Mouse (Mus musculus): ENCODE data around the gene Rpap1. TPM values are rescaled to one million over a fixed set of nuclear protein-coding genes. Genes with fewer than 3 reads are reported as not detected.
"Not testable (repeated sequence)": the region's sequence is repeated elsewhere in the genome, so short reads cannot be mapped to it uniquely, and the experiment has no call there.

Gene Rpap1
- polyA plus RNA-seq, 1 experiment from 2014 or later, result 26.7 TPM

- H3K4me3 ChIP-seq (replicated peaks; ENCODE audit: low read length), result no peak overlapping the region
- H3K9ac ChIP-seq (ENCODE audit: low read length), result no peak overlapping the region
- no peak overlapping the region for H3K4me2 ChIP-seq (ENCODE audit: low read depth, low read length)
- no peaks in the 10 kb centered on the region for H3K9me3 ChIP-seq (replicated peaks; ENCODE audit: control insufficient read depth, low read length)
- no peaks in the 10 kb centered on the region for H3K27me3 ChIP-seq (ENCODE audit: control insufficient read depth, insufficient read depth, low read length)
- peaks cover 32% of the 10 kb centered on the region for H3K36me3 ChIP-seq (ENCODE audit: control insufficient read depth, insufficient read depth, low read length)
- 76% methylated on average over 4 of the region's 4 CpGs for WGBS
- ATAC-seq (ENCODE audit: insufficient read depth, low FRiP score), result no peak
- no peak overlapping the region for H3K27ac ChIP-seq (ENCODE audit: low read length)
- no peaks in the 10 kb centered on the region for H3K4me1 ChIP-seq (ENCODE audit: control insufficient read depth, insufficient read depth, low read length)
Measured at GRCm38 (mm10) chr2:119730735-119731134, 56.6 kb downstream of the Rpap1 start.

GRCm38 (mm10) chr2:119727762-119728416 is 59.4 kb downstream of the Rpap1 start:
- H3K27ac ChIP-seq (ENCODE audit: low read length), result no peak overlapping the region
- no peak for ATAC-seq (ENCODE audit: insufficient read depth, low FRiP score)
- peaks cover 32% of the 10 kb centered on the region for H3K36me3 ChIP-seq (ENCODE audit: control insufficient read depth, insufficient read depth, low read length)
- WGBS, result 87% methylated on average over 3 of the region's 3 CpGs
- no peak overlapping the region for H3K4me2 ChIP-seq (ENCODE audit: low read depth, low read length)
- H3K9me3 ChIP-seq (replicated peaks; ENCODE audit: control insufficient read depth, low read length), result no peaks in the 10 kb centered on the region
- H3K4me3 ChIP-seq (replicated peaks; ENCODE audit: low read length), result no peak overlapping the region
- H3K9ac ChIP-seq (ENCODE audit: low read length), result no peak overlapping the region
- no peaks in the 10 kb centered on the region for H3K27me3 ChIP-seq (ENCODE audit: control insufficient read depth, insufficient read depth, low read length)
- H3K4me1 ChIP-seq (ENCODE audit: control insufficient read depth, insufficient read depth, low read length), result no peaks in the 10 kb centered on the region

GRCm38 (mm10) chr2:119721070-119721469 is 66.3 kb downstream of the Rpap1 start:
- 95% methylated on average over 8 of the region's 8 CpGs for WGBS
- H3K36me3 ChIP-seq (ENCODE audit: control insufficient read depth, insufficient read depth, low read length), result peaks cover 24% of the 10 kb centered on the region; the same call in 1 of the 2 replicates
- H3K9me3 ChIP-seq (replicated peaks; ENCODE audit: control insufficient read depth, low read length), result no peaks in the 10 kb centered on the region
- H3K4me3 ChIP-seq (replicated peaks; ENCODE audit: low read length), result no peak overlapping the region
- H3K4me2 ChIP-seq (ENCODE audit: low read depth, low read length), result no peak overlapping the region
- no peaks in the 10 kb centered on the region for H3K4me1 ChIP-seq (ENCODE audit: control insufficient read depth, insufficient read depth, low read length)
- H3K27ac ChIP-seq (ENCODE audit: low read length), result no peak overlapping the region
- H3K9ac ChIP-seq (ENCODE audit: low read length), result no peak overlapping the region
- H3K27me3 ChIP-seq (ENCODE audit: control insufficient read depth, insufficient read depth, low read length), result no peaks in the 10 kb centered on the region
- ATAC-seq (ENCODE audit: insufficient read depth, low FRiP score), result no peak

- not testable (repeated sequence) for H3K4me2 ChIP-seq (ENCODE audit: low read depth, low read length); H3K36me3 ChIP-seq (ENCODE audit: control insufficient read depth, insufficient read depth, low read length); H3K9me3 ChIP-seq (replicated peaks; ENCODE audit: control insufficient read depth, low read length); H3K4me1 ChIP-seq (ENCODE audit: control insufficient read depth, insufficient read depth, low read length); H3K27me3 ChIP-seq (ENCODE audit: control insufficient read depth, insufficient read depth, low read length); H3K27ac ChIP-seq (ENCODE audit: low read length); H3K9ac ChIP-seq (ENCODE audit: low read length); H3K4me3 ChIP-seq (replicated peaks; ENCODE audit: low read length); ATAC-seq (ENCODE audit: insufficient read depth, low FRiP score)
- 91% methylated on average over 2 of the region's 2 CpGs for WGBS
Measured at GRCm38 (mm10) chr2:119715868-119716267, 71.5 kb downstream of the Rpap1 start.

Other genes starting within 250 kb of the Rpap1 start
- gene Exd1, start 239.9 kb downstream of the Rpap1 start, polyA plus RNA-seq (2015; fragmentation: Nextera tagmentation; extraction: Ambion mirVana), result 0.18 and 0.24 TPM in 2 replicates
- 92.4 and 110 TPM in 2 replicates for gene Chp1, start 239.8 kb downstream of the Rpap1 start, polyA plus RNA-seq (2015; fragmentation: Nextera tagmentation; extraction: Ambion mirVana)
- gene Nusap1, start 169.2 kb downstream of the Rpap1 start, polyA plus RNA-seq (2015; fragmentation: Nextera tagmentation; extraction: Ambion mirVana), result 62.7 and 65.4 TPM in 2 replicates
- gene Oip5, start 169.1 kb downstream of the Rpap1 start, polyA plus RNA-seq (2015; fragmentation: Nextera tagmentation; extraction: Ambion mirVana), result 22.3 and 24.9 TPM in 2 replicates
- gene Ndufaf1, start 124.7 kb downstream of the Rpap1 start, polyA plus RNA-seq (2015; fragmentation: Nextera tagmentation; extraction: Ambion mirVana), result 41.1 and 48.1 TPM in 2 replicates
- 30.3 and 36.8 TPM in 2 replicates for gene Rtf1, start 112.5 kb downstream of the Rpap1 start, polyA plus RNA-seq (2015; fragmentation: Nextera tagmentation; extraction: Ambion mirVana)
- gene Itpka, start 45.2 kb downstream of the Rpap1 start, polyA plus RNA-seq (2015; fragmentation: Nextera tagmentation; extraction: Ambion mirVana), result 7.5 and 7.6 TPM in 2 replicates
- 1.7 and 2.1 TPM in 2 replicates for gene Ltk, start 27.1 kb downstream of the Rpap1 start, polyA plus RNA-seq (2015; fragmentation: Nextera tagmentation; extraction: Ambion mirVana)
- 26.7 and 31.1 TPM in 2 replicates for gene Tyro3, start 10.2 kb upstream of the Rpap1 start, polyA plus RNA-seq (2015; fragmentation: Nextera tagmentation; extraction: Ambion mirVana)
- gene Mga, start 109.7 kb upstream of the Rpap1 start, polyA plus RNA-seq (2015; fragmentation: Nextera tagmentation; extraction: Ambion mirVana), result 24.3 and 27.3 TPM in 2 replicates
- 2.6 and 3.4 TPM in 2 replicates for gene Mapkbp1, start 185.2 kb upstream of the Rpap1 start, polyA plus RNA-seq (2015; fragmentation: Nextera tagmentation; extraction: Ambion mirVana)
- gene Jmjd7, start 239.9 kb upstream of the Rpap1 start, polyA plus RNA-seq (2015; fragmentation: Nextera tagmentation; extraction: Ambion mirVana), result 13.4 and 15.4 TPM in 2 replicates
- 2.4 and 5.1 TPM in 2 replicates for gene Gm28042, start 240.0 kb upstream of the Rpap1 start, polyA plus RNA-seq (2015; fragmentation: Nextera tagmentation; extraction: Ambion mirVana)
- gene Pla2g4b, start 245.9 kb upstream of the Rpap1 start, polyA plus RNA-seq (2015; fragmentation: Nextera tagmentation; extraction: Ambion mirVana), result 1.8 and 2.7 TPM in 2 replicates